Mouse (Mus musculus) urinary bladder, postnatal 10 days (tissue): Measurements from ENCODE around the gene Cby3.
"Not testable (repeated sequence)": the region's sequence is repeated elsewhere in the genome, so short reads cannot be mapped to it uniquely, and the experiment has no call there.

Experiments used
- DNase-seq: peaks from one replicate; pipeline ENCODE4 v3.0.0; 2022; ENCODE audit warnings: low spot score

The Cby3 gene

DNA sequence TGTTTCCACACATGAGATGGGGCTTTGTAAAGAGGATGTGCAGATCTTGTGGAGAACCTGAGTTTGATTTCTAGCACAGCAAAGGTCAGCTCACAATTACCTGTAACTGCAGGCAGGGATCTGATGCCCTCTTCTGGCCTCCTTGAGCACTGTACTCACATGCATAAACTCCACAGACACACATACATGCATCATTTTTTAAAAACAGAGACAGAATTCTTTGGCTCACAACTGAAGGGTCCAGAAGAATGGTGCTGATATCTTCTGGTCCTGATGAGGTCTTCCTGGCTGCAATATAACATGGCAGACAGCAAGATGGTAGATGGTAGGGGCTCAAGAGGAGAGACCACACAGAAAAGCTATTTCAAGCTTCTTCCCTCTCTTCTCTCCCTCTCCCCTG, at the start of gene Cby3:
TSS of gene Cby3 (plus strand) at position 301 of the 400 bp plus-strand sequence.
- no peak for DNase-seq

DNA sequence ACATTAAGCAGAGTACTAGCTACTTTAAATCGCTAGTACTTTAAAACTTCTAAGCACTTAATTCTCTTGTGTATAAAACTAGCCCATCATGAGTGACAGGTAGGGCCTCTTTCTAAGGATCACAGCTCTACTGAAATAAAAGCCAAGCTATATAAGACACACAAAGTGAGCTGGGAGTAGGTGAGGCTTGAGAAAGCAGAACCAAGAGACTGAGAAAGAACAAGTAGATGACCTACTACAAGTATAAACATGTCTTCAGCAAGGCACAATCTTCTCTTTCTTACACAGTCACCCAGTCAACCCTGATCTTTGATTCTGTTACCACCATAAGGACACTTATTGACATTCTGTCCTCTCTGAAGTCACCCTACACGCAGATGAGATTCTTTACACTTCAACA, 41.5 kb upstream of the Cby3 start:
- no peak for DNase-seq

DNA sequence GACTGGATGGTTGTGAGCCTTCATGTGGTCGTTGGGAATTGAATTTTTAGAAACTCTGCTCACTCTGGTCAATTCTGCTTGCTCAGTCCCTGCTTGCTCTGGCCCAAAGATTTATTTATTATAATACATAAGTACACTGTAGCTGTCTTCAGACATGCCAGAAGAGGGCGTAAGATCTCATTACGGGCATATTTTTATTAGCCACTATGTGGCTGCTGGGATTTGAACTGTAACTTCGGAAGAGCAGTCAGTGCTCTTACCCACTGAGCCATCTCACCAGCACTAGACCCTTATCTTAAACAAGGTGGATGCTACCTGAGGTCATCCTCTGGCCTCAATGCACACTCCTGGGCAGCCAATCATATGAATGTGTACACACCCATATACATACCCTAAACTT, 34.9 kb upstream of the Cby3 start:
- DNase-seq: not testable (repeated sequence)

DNA sequence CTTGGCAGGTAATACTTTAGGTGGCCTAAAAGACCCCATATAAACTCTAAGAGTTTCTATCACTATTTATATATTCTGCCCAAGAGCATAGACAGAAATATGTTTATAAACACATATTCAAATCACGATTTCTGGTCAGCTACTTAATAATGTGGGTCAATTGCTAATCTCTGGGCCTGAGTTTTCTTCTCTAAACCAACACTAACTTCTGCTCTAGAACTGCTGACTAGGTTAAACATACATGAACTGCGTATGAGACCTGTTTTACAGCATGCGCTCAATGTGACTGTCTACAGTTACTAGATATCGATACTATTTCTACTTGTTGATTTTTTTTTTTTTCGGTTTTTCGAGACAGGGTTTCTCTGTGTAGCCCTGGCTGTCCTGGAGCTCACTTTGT, 33.0 kb upstream of the Cby3 start:
- DNase-seq: no peak

DNA sequence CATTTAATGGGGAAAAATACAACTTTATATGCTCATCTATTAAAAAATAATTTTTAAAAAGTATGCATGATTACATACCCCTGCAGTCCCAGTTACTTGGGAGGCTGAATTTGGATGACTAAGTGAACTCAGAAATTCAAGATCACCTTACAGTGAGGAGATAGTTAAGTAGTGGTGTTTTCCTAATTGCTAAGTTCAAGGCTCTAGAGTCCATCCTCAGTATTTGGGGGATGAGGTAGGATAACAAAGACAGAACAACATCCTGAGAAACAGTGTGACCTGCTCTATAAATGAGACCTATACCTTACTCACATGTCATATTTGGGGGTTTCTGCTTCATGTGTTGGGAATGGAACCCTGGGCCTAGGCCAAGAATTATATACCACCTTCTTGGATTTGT, 31.9 kb upstream of the Cby3 start:
- DNase-seq: no peak

DNA sequence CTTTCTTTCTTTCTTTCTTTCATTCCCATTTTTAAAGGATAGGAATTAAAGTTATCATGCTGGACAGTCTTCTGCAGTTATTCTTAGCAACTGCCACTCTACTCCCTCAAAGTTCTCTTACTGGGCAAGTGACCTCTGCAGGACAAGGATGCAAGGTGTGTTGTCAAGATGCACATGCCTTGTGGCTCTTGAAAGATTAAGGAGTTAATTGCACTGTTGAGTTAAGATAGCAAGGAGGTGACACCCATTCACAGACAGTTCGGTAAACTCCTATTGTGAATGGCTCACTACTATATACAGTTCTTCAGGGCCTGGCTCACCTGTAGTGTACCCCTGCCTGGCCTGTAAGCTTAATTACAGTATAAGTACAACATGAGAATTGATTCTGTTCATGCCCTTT, 30.4 kb upstream of the Cby3 start:
- no peak for DNase-seq

DNA sequence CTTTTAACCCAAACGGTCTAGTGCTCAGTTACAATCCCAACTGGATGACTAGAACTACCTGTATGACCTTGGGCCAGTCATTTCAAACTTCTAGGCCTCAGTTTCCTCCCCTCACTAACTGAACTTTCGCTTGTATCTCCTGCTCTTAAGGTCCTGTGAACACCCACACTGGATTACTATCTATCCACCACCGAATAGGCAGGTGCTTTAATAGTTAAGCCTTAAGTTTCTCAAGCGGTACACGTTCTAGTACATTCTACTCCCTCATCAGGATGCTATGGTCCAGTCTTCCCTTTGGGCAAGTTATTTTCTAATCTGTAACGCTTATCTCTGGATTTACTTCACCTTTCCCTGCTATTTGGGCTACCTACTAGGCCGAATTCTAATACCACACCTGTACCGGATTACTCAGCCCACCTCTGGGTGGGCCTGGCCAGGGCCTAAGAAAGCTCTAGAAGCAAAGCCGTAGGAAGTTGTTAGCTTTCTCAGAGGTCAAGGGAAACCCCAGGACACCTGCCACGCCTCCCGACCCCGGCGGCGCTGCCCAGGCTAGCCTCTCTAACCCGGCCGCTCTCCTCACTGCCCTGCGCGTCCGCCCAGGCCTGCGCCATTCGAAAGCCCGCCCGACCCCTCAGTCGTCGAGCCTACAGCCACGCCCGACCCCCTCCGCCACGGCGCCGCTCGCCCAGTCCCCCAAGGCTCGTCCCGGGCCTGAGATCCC, 29.4 kb upstream of the Cby3 start:
- DNase-seq: no peak

DNA sequence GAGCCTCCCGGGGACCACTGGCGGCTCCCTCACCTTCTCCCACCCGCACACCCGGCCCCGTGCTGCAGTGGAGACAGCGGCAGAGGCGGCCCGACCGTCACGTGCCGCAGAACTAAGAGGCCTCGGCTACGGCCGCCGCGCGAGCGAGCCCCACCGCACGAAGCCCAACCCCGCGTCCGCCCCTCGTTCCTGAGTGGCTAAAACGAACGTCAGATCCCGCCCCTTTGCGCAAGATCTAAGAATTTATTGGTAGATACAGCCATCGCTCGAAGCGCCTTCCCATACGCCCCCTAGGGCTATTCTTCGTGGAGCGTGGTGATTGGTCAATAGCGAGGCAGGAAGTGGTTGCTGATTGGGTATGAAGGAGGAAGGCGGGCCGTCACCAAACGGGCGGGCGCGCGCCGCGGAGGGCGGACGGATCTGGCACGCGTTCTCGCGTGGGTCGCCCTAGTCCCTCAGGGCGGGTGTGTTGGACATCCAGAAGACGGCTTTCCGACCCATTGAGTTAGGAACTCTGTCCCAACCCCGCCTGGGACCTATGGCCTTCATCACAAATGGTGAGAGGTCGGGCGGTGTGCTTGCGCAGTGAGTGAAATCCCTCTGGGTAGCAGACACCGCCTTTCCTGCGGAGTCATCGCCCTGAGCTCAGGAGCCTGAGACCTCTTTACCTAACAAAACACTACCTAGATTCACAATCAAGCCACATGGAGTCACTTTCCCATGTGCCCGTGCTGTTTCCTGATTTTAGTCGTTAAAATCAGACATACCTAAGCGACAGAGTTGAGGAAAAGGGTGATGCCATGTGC, 28.6 kb upstream of the Cby3 start, which contains the start of gene Canx:
TSS of gene Canx (minus strand) at position 178 of the 806 bp plus-strand sequence.
- peak; percentile 86 for DNase-seq

DNA sequence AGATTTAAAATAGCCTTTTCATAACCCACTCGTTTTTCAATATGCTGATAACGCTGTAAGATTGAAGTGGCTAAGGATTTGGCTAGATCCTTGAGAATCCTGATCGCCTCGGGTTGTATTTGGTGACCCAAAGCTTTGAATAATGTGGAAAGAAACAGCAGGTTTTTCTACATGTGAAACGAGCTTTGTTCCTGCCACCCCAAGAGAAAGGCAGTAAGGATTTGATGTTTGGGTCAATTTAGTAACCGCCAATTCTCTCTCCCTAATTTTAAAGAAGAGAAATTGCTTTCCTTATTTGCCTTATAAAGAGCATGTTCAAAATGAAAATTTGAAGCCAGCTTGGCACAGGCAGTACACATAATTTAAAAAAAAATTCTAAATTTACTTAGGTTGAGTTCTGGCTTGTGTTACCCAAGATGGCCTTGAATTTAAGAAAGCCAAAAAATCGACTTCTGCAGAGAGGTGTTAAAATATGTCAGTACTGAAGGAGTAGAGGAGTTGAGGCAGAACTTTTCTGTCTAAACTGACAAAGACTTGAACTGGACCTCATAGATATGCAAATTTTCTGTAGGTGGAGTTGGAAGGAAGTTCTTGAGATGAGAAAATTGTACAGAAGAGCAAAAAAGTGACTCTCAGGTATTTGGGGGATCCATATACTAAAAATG, 27.8 kb upstream of the Cby3 start:
- no peak for DNase-seq

DNA sequence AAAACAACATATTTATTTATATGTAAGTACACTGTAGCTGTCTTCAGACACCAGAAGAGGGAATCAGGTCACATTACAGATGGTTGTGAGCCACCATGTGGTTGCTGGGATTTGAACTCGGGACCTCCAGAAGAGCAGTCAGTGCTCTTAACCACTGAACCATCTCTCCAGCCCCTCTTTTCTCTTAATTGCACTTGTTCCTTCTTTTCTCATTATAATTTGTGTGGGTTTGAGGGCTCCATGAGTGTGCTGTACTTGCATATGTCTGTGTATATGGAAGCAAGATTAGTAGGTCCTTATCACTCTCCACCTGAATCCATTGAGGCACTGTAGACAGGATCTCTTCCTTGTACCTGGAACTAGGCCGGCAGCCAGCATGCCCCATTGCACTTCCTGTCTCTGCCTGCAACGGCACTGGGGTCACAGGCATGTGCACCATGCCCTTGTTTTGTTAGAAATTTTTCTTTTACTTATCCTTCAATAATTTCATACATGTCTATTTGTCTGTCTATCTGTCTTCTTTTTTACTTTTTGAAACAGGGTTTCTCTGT, 26.1 kb upstream of the Cby3 start:
- no peak for DNase-seq

DNA sequence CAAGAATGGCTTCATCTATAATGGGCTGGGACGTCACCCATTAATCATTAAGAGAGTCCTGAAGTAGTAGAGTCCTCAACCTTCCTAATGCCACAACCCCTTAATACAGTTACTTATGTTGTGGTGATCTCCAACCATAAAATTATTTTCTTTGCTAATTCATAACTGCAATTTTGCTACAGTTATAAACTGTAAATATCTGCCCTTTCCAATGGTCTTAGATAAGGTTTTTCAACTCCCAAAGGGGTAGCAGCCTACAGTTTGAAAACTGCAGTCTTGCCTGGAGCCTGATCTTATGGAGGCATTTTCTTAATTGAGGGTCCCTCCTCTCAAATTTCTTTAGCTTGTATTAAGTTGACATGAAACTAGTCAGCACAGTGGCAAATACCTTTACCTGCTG, 24.9 kb upstream of the Cby3 start:
- DNase-seq: no peak

DNA sequence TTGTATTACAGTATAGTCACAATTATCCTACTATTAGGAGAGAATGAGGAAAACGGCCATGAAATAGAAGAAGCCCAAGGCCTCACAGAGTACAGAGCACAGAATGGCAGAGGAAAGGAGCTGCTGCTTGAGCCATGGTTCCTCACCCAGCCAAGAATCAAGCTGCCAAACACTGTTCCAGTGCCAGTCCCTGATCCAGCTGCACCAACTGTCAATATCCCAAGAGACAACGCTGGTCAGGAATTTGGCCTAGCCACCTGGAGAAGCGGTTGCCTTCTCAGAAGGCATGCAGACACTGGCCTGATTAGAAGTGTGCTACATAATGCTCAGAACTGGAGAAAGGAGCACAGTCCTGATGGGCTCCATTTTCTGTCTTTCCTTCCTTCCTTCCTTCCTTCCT, 21.1 kb upstream of the Cby3 start:
- no peak for DNase-seq

DNA sequence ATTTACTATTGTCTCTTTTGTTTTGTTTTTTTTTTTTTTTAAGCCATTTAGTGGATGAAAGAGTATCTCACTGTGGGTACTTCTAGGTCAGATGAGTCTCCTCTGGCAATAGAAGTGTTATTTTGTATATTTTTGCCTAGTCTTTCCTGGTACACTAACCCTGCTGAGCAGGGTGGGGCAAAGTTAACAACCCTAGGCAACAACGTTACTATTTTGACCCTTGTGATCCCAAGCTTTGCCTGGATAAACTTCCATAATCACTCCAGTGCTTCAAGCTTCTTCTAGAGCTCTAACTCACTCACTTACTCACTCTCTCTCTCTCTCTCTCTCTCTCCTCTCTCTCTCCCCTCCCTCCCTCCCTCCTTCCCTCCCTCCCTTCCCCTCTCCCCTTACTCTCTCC, 18.1 kb upstream of the Cby3 start:
- DNase-seq: no peak

DNA sequence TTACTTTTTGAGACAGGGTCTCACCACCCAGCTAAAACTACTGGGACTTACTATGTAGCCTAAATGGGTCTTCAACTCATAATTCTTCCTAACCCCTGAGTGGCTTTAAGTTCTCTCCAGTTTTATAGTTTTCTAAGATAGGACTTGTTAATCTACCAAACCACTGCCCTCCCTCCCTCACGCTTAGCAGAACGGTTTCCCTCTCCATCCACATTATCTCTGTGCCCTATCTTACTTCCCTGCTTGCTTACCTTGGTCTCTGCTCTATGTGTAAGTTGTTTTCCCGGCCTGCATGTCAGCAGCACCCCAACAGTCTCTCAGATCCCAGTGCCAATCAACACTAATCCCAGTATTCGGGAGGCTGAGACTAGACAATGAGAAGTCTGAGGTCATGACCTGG, 17.4 kb upstream of the Cby3 start:
- DNase-seq: no peak

DNA sequence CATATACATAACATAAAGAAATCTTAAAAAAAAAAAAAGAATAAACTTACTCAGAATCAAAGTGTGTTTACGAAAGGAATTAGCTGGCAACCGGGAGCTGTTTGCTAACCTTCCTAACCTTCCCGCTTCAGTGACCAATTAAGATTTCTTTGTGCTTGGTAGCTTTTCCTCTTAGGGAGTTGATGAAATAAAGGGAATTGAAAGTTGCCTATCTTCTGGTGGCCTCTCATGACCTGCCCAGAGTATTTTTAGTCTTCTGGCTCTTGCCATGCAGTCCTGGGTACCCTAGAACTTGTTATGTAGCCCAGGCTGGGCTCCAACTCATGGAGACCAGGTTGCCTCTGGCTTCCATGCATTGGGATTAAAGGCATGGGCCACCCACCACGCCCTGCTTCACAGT, 8.8 kb upstream of the Cby3 start:
- no peak for DNase-seq

DNA sequence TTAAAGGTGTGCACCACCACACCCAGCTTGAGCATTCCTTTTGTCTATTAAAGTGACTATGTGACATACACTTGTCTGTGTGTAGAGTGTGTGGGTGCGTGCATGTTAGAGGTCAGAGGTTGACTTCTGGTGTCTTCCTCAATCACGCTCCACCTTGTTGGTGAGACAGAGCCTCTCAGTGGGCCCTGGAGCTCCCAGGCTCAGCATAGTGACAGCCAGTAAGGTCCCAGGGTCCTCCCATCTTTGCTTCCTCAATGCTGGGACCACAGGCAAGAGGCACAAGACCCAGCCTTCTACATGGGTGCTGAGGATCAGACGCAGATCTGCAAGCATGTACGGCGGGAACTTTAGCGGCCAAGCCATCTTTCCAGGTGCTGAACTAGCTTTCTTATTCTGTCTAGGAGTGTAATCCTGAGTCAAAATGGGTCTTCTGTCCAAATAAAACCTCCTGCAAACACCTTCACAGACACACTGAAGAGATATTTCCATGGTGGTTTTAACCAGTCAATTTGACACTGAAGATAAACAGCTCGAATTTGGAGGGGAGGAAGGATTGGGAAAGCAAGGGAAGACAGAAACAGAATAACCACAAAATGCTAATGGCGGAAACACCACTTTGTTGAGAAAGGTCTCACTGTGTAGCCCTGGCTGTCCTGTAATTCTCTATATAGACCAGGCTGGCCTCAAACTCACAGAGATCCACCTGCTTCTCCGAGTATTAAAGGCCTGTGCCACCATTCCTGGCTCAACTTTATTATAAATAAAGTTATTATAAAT, 7.8 kb upstream of the Cby3 start:
- DNase-seq: no peak

DNA sequence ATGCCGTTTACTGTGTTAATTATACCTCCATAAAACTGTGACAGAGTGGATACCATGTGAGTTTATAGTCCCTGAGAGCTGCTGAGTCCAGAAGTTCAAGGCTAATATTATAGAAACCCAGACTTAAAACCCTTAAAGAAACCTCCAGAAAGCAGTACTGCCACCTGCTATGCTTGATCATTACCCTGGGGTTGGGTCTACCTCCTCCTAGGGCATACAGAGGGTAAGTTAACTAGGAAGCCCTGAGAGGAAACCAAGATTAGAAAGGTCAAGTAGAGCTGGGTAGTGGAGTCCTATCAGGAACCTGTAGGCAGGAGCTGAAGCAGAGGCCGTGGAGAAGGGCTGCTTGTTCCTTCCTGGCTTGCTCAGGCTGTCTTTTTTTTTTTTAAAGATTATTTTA, 2.1 kb upstream of the Cby3 start:
- DNase-seq: no peak

DNA sequence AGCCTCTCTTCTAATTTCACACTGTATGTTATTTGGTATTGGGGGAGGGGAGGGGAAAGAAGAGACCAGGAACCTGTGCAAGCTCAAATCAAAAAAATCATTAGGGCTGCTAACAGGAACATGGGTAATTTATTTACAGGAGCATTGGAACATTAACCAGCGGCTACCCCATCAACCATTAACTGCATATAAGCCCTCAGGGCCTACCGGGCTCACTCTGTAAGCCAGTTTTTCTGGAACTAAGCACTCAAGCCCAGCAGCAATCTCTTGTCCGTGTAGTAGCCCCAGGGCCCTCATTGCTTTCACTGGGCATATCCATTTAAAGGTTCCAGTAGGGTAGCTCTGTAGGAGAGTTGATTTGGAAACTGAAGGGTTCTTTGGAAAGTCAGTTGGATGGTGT, 589 bp downstream of the Cby3 start:
- no peak for DNase-seq

DNA sequence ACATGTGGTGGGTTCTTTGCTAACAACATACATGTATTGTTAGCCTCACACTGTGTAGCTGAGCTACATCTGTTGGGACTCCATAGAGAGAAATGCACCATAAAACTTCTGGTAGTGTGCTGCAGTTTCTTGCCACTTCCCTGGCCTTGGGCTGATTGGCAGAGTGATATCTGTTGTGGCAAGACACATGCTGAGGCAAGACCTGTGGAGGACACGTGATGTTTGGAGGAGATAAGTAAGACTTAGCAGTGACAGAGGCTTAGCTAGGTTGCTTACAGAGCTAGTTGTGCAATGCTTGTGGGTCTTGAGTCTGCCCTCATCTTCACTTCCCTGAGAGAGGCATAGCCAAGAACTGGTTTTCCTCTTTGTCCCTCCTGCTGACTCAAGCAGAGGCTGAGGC, 1.1 kb downstream of the Cby3 start:
- DNase-seq: no peak

DNA sequence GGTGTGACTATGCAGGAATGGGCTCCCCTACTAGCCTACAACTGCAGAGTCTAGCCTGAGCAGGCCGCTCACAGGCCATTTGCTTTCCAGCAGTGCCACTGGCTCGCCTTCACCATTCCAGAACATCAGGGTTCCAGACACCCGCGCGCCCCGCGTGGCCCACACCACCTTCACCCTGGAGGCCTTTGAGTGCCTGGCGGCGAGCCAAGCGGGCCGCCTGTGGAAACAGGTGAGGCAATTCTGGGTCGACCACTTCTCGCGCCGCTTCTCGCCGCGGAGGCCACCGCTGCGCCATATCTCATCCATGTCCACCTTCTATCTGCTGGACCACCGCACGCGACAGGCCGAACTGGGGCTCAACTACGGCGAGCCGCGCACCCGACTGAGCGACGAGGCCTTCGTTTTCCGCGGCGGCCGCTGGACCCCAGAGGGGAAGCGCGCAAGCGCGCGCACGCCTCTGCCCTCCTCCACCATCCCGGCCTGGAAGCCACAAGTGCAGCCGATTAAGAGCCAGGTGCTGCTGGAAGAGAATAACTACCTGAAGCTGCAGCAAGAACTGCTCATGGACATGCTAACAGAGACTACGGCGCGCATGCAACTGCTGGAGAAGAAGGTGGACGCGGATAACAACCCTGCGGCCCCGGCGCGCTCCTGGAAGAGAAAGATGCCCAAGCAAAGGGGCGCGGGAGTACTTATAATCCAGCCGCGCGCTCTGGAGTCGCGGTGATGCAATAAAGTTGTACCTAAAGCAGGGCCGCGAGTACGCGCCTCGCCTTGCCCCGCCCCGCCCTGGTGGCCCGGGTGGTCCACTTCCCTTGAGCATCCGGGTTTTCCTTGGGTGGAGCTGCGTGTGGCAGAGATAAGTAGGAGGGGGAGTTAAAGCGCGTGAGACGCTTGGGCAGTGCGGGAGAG, 4.9 kb downstream of the Cby3 start:
- DNase-seq: no peak

DNA sequence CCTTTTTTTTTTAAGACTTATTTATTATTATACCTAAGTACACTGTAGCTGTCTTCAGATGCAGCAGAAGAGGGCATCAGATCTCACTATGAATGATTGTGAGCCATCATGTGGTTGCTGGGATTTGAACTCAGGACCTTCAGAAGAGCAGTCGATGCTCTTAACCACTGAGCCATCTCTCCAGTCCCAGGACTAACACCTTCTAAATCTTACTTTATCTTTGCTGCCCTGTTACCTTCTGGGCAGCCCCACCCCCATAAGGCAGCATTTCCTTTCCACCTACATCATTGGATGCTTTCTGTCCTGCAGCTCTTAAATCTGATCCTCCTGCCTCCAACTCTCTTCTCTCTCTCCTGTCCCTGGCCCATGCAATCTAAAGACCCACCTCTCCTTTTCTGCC, 7.0 kb downstream of the Cby3 start:
- not testable (repeated sequence) for DNase-seq
